11 mouse cellular contexts compared by ENCODE assay signal in the genomic region with DNA sequence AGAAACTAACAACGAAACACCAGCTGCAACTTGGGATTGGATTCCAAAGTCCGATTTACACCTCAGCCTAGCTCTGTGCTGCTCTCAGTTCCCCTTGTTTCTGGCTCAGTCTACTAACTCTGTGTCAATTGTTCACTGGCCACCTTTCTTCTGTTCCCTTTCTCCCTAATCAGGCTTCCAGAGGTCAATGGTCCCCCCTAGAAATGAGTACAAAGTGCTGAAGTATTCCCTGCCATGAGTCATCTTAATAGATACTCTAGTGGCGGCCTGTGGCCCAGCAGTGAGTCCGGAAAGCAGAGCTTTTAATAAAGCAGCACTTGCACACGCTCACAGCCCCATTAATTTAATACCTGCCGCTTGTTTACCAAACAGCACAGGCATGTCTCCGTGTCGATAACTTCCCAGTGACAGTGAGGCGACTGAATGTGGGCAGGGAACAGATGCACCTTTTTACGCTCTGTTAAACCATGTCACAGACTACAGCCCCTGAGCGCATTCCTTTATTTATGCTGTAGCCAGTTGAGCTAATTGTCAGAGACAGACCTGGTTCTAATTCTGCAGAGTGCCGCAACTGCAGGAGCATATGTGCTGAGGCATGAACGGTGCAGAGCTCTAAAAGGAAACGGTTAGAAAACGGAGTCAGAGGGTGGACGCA.
DNase-seq lines count a peak whose midpoint lies in the region; ATAC-seq and TF ChIP-seq lines count a peak whose summit lies in the region.
"Had no signal": no experiment of that assay in that cellular context is flagged by ENCODE, and none has a peak within 500 bp of the region (broad histone marks: within the 10 kb centered on the region; RNA-seq: fewer than 3 reads in every experiment).

No protein-coding gene starts in this region.

- H3K9me3 ChIP-seq in hindbrain, embryonic 13.5 days, result no peaks in the 10 kb centered on the region
- no peaks in the 10 kb centered on the region for H3K9me3 ChIP-seq in hindbrain, embryonic 10.5 days
- H3K9me3 ChIP-seq in embryonic facial prominence, embryonic 12.5 days, result no peaks in the 10 kb centered on the region
- H3K9me3 ChIP-seq: liver, embryonic 15.5 days had no signal

- H3K27me3 ChIP-seq in hindbrain, embryonic 13.5 days, result no peaks in the 10 kb centered on the region
- no peaks in the 10 kb centered on the region for H3K27me3 ChIP-seq in hindbrain, embryonic 10.5 days (ENCODE audit: insufficient read depth, poor library complexity, severe bottlenecking)
- no peaks in the 10 kb centered on the region for H3K27me3 ChIP-seq in embryonic facial prominence, embryonic 12.5 days
- no peaks in the 10 kb centered on the region for H3K27me3 ChIP-seq in kidney, adult 2 months (replicated peaks; ENCODE audit: control insufficient read depth, insufficient read depth, low read length)
- no peaks in the 10 kb centered on the region for H3K27me3 ChIP-seq in myocyte (ENCODE audit: control insufficient read depth, insufficient read depth, insufficient read length)
- H3K27me3 ChIP-seq: liver, embryonic 15.5 days had no signal

- WGBS in hindbrain, embryonic 13.5 days, result 55% methylated on average over 16 of the region's 16 CpGs
- 72% methylated on average over 16 of the region's 16 CpGs for WGBS in hindbrain, embryonic 10.5 days
- WGBS in embryonic facial prominence, embryonic 12.5 days, result 26% methylated on average over 16 of the region's 16 CpGs
- 34% methylated on average over 16 of the region's 16 CpGs for WGBS in kidney, adult 2 months

- no peak overlapping the region for H3K9ac ChIP-seq in hindbrain, embryonic 13.5 days
- no peak overlapping the region for H3K9ac ChIP-seq in embryonic facial prominence, embryonic 12.5 days
- H3K9ac ChIP-seq: liver, embryonic 15.5 days had no signal

- TF ChIP-seq POLR2A in kidney, adult 2 months (IDR thresholded peaks at IDR 0.05; ENCODE audit: low read depth, low read length), result no peak
- no peak for TF ChIP-seq POLR2A in myocyte (IDR thresholded peaks at IDR 0.05; ENCODE audit: insufficient read length, low read depth)

- no peak for TF ChIP-seq CTCF in kidney, adult 2 months (conservative IDR thresholded peaks at IDR 0.05; ENCODE audit: insufficient read depth, insufficient read length, low read depth, low read length)

- H3K27ac ChIP-seq in hindbrain, embryonic 13.5 days, result peak overlapping the region; percentile 45
- no peak overlapping the region for H3K27ac ChIP-seq in hindbrain, embryonic 10.5 days
- peak overlapping the region; percentile 69 for H3K27ac ChIP-seq in embryonic facial prominence, embryonic 12.5 days
- peak overlapping the region; percentile 83 for H3K27ac ChIP-seq in kidney, adult 2 months (ENCODE audit: insufficient read depth, low read depth, low read length)
- H3K27ac ChIP-seq: liver, embryonic 15.5 days had no signal

- H3ac ChIP-seq in myocyte (ENCODE audit: control insufficient read depth, insufficient read length), result no peak overlapping the region

- H3K4me3 ChIP-seq in hindbrain, embryonic 13.5 days, result no peak overlapping the region
- no peak overlapping the region for H3K4me3 ChIP-seq in hindbrain, embryonic 10.5 days
- H3K4me3 ChIP-seq in embryonic facial prominence, embryonic 12.5 days, result 0 out of 2 replicates have a peak overlapping the region, but pooled peaks have one; percentile 4
- H3K4me3 ChIP-seq in kidney, adult 2 months (ENCODE audit: insufficient read depth, low read depth, low read length), result no peak overlapping the region
- no peak overlapping the region for H3K4me3 ChIP-seq in myocyte
- H3K4me3 ChIP-seq: liver, embryonic 15.5 days had no signal

- DNase-seq in hindbrain, embryonic 10.5 days (ENCODE audit: low spot score), result no peak
- DNase-seq in kidney, adult 2 months, result peak; percentile 87
- no peak for DNase-seq in natural killer cell, adult 2 months (ENCODE audit: low spot score in 2 of 2)
- no peak for DNase-seq in heart, postnatal 4 days
- no peak for DNase-seq in gastrocnemius, adult 8-10 months (ENCODE audit: low spot score in 2 of 2)

- peaks cover 18% of the 10 kb centered on the region for H3K4me1 ChIP-seq in hindbrain, embryonic 13.5 days (replicated peaks)
- peaks cover 20% of the 10 kb centered on the region; the same call in 1 of the 2 replicates for H3K4me1 ChIP-seq in hindbrain, embryonic 10.5 days (replicated peaks)
- H3K4me1 ChIP-seq in embryonic facial prominence, embryonic 12.5 days, result peaks cover 43% of the 10 kb centered on the region
- peaks cover 13% of the 10 kb centered on the region; the same call in 1 of the 2 replicates for H3K4me1 ChIP-seq in kidney, adult 2 months (ENCODE audit: control insufficient read depth, insufficient read depth, low read length)
- H3K4me1 ChIP-seq: liver, embryonic 15.5 days had no signal

- H3K4me2 ChIP-seq in hindbrain, embryonic 13.5 days, result peak overlapping the region; percentile 23; the same call in 1 of the 2 replicates
- 0 out of 2 replicates have a peak overlapping the region, but pooled peaks have one; percentile 21 for H3K4me2 ChIP-seq in embryonic facial prominence, embryonic 12.5 days (replicated peaks)
- peak overlapping the region; percentile 76 for H3K4me2 ChIP-seq in myocyte (ENCODE audit: low read depth)
- H3K4me2 ChIP-seq: liver, embryonic 15.5 days had no signal

- H3K36me3 ChIP-seq in hindbrain, embryonic 13.5 days, result no peaks in the 10 kb centered on the region
- no peaks in the 10 kb centered on the region for H3K36me3 ChIP-seq in hindbrain, embryonic 10.5 days
- H3K36me3 ChIP-seq in embryonic facial prominence, embryonic 12.5 days, result no peaks in the 10 kb centered on the region
- no peaks in the 10 kb centered on the region for H3K36me3 ChIP-seq in kidney, adult 2 months (ENCODE audit: control insufficient read depth, insufficient read depth, low read length)
- H3K36me3 ChIP-seq in myocyte (ENCODE audit: control insufficient read depth, insufficient read depth), result no peaks in the 10 kb centered on the region
- H3K36me3 ChIP-seq: G1E; liver, embryonic 15.5 days had no signal

- peaks cover 20% of the 10 kb centered on the region for H3K79me2 ChIP-seq in myocyte (ENCODE audit: control insufficient read depth, insufficient read depth)

- no peak for ATAC-seq in hindbrain, embryonic 13.5 days (ENCODE audit: low FRiP score)
- peak; percentile 49; the same call in 1 of the 2 replicates for ATAC-seq in embryonic facial prominence, embryonic 12.5 days (ENCODE audit: insufficient number of reproducible peaks, insufficient read depth, low FRiP score, low TSS enrichment)
- ATAC-seq: inflammation-experienced regulatory T-cells, adult 6 months had no signal

TF ChIP-seq in myocyte, 11 proteins besides CTCF, POLR2A, EP300 and RAD21:
- TF ChIP-seq MAX (IDR thresholded peaks at IDR 0.05; ENCODE audit: low read depth) (no peak), USF1 (IDR thresholded peaks at IDR 0.05; ENCODE audit: low read depth) (no peak)

Comparison
In these comparisons a context has a peak if more than half of its experiments do, and no peak if none do; other contexts are left out.
1. H3K4me2 ChIP-seq: peak in every context shown above with its lines; median percentile 76 in myocyte; 23 in hindbrain, embryonic 13.5 days; 21 in embryonic facial prominence, embryonic 12.5 days.